Mouse (Mus musculus): ENCODE measurements around the gene Hps6. TPM values are rescaled to one million over a fixed set of nuclear protein-coding genes. Genes with fewer than 3 reads are reported as not detected.

Hps6 gene
- polyA plus RNA-seq, 1 experiment from 2014 or later = 4.0 TPM

- H3K9ac ChIP-seq (ENCODE audit: low read length) = peak overlapping the region; percentile 100
- H3K4me2 ChIP-seq (ENCODE audit: low read length) = peak overlapping the region; percentile 94
- H3K27ac ChIP-seq (replicated peaks in 1 of 2; ENCODE audit: control insufficient read depth in 1 of 2, insufficient read depth in 1 of 2, low read depth in 2 of 2, low read length in 2 of 2) = peak overlapping the region; percentile 94 to 99
- WGBS = under 1% methylated on average over 14 of the region's 14 CpGs
- no peaks in the 10 kb centered on the region for H3K27me3 ChIP-seq (ENCODE audit: control insufficient read depth, insufficient read depth, low read length)
- no peaks in the 10 kb centered on the region for H3K9me3 ChIP-seq (ENCODE audit: control insufficient read depth, low read length)
- peak; percentile 29 for ATAC-seq (ENCODE audit: insufficient number of reproducible peaks, insufficient read depth, low FRiP score, low read depth)
- peak overlapping the region; percentile 39 to 99 for H3K4me3 ChIP-seq (ENCODE audit: control insufficient read depth in 1 of 2, insufficient read depth in 1 of 2, low read depth in 1 of 2, low read length in 2 of 2)
- no peaks in the 10 kb centered on the region for H3K36me3 ChIP-seq (ENCODE audit: control insufficient read depth, insufficient read depth, low read length)
- peaks cover 54 to 78% of the 10 kb centered on the region in 2 experiments for H3K4me1 ChIP-seq (ENCODE audit: control insufficient read depth in 2 of 2, insufficient read depth in 2 of 2, low read length in 2 of 2)
Measured at GRCm38 (mm10) chr19:46041933-46042475, 38.7 kb downstream of the Hps6 start.

DNA sequence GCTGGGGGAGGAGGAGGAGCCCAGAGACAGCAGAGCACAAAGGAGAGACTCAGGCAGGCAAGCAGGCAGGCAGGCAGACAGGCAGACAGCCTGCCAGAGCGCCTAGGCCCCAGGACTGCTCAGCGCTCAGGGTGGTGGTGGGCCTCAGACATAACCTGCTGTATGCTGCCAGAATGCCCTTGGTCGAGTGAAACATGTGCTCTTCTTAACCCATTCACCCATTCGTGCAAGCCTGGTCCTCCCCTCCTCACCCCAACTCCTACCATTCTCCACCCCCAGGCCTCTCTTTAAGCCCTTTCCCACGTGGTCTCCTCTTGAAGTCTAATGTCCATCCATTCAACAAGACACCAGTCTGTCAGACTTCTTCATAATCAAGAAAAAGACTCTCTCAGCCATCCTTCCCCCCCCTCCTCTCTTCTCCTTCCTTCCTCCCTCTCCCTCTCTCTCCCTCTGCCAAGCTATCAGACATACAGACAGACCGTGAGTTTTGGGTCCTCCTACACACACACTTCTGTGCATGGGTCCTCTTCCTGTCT is 39.2 kb downstream of the Hps6 start:
- Histone ChIP-seq H3K9ac (ENCODE audit: low read length) (peak overlapping the region; percentile 100), H3K27ac (replicated peaks in 1 of 2; ENCODE audit: control insufficient read depth in 1 of 2, insufficient read depth in 1 of 2, low read depth in 2 of 2, low read length in 2 of 2) (peak overlapping the region; percentile 94 to 99), H3K4me2 (ENCODE audit: low read length) (peak overlapping the region; percentile 94), H3K4me3 (ENCODE audit: control insufficient read depth in 1 of 2, insufficient read depth in 1 of 2, low read depth in 1 of 2, low read length in 2 of 2) (peak overlapping the region; percentile 21 to 99), H3K9me3 (ENCODE audit: control insufficient read depth, low read length) (no peaks in the 10 kb centered on the region), H3K27me3 (ENCODE audit: control insufficient read depth, insufficient read depth, low read length) (no peaks in the 10 kb centered on the region), H3K36me3 (ENCODE audit: control insufficient read depth, insufficient read depth, low read length) (no peaks in the 10 kb centered on the region), H3K4me1 (ENCODE audit: control insufficient read depth in 2 of 2, insufficient read depth in 2 of 2, low read length in 2 of 2) (peaks cover 48 to 76% of the 10 kb centered on the region in 2 experiments)
- 7% methylated on average over 5 of the region's 6 CpGs for WGBS
- no peak for ATAC-seq (ENCODE audit: insufficient number of reproducible peaks, insufficient read depth, low FRiP score, low read depth)

GRCm38 (mm10) chr19:46043380-46043779 is 40.1 kb downstream of the Hps6 start:
- Histone ChIP-seq H3K27me3 (ENCODE audit: control insufficient read depth, insufficient read depth, low read length) (no peaks in the 10 kb centered on the region), H3K9ac (ENCODE audit: low read length) (peak overlapping the region; percentile 100), H3K4me3 (ENCODE audit: control insufficient read depth in 1 of 2, insufficient read depth in 1 of 2, low read depth in 1 of 2, low read length in 2 of 2) (peak overlapping the region; percentile 25 to 99), H3K4me2 (ENCODE audit: low read length) (peak overlapping the region; percentile 94), H3K27ac (replicated peaks in 1 of 2; ENCODE audit: control insufficient read depth in 1 of 2, insufficient read depth in 1 of 2, low read depth in 2 of 2, low read length in 2 of 2) (peak overlapping the region; percentile 94 to 99), H3K9me3 (ENCODE audit: control insufficient read depth, low read length) (no peaks in the 10 kb centered on the region), H3K36me3 (ENCODE audit: control insufficient read depth, insufficient read depth, low read length) (no peaks in the 10 kb centered on the region), H3K4me1 (ENCODE audit: control insufficient read depth in 2 of 2, insufficient read depth in 2 of 2, low read length in 2 of 2) (peaks cover 41 to 67% of the 10 kb centered on the region in 2 experiments)
- WGBS = 56% methylated on average over 7 of the region's 7 CpGs
- ATAC-seq (ENCODE audit: insufficient number of reproducible peaks, insufficient read depth, low FRiP score, low read depth) = no peak

DNA sequence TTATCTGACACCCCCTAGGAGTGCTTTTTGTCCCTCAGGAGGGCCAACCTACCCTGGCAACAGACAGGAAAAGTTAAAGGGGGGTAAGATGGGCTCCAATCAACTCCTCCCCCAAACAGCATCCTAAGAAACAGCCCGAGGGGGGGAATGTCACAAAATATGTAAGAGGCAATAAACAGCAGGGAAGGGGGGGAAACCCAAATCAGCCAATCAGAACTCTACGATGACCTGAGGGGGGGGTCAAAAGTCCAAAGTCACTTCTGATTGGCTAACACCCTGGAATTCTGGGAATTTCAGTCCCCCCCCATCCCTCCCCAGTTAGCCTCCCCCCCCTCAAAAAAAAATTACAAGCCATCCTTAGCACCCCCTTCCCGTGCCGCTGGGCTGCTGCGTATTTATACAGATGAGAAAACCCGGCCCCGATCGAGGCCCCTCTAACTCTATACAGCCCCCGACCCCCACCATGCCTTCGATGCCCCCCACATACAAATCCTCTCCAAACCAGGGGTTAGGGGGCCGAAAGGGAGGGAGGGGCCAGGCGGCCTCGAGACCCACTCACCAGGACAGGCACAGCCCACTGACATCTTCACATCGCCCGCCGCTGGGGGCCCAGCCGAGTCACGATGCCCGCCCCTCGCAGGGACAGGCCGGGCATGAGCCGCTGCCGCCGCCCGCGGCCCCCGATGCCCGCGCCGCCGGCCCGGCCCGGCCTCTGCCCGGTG is 41.1 kb downstream of the Hps6 start, which contains the start of gene Pprc1:
Gene Pprc1, plus strand, starts transcription at position 616 of the 722 bp plus-strand sequence.
- ATAC-seq (ENCODE audit: insufficient number of reproducible peaks, insufficient read depth, low FRiP score, low read depth) = 0 out of 2 replicates have a peak, but pooled peaks have one; percentile 0
- Histone ChIP-seq H3K4me3 (ENCODE audit: control insufficient read depth in 1 of 2, insufficient read depth in 1 of 2, low read depth in 1 of 2, low read length in 2 of 2) (peak within 1 kb of the TSS; percentile 88 to 99), H3K4me2 (ENCODE audit: low read length) (peak within 1 kb of the TSS; percentile 94), H3K36me3 (ENCODE audit: control insufficient read depth, insufficient read depth, low read length) (no peaks in the 10 kb centered on the region), H3K27me3 (ENCODE audit: control insufficient read depth, insufficient read depth, low read length) (no peaks in the 10 kb centered on the region), H3K9ac (ENCODE audit: low read length) (peak within 1 kb of the TSS; percentile 100), H3K9me3 (ENCODE audit: control insufficient read depth, low read length) (no peaks in the 10 kb centered on the region), H3K4me1 (ENCODE audit: control insufficient read depth in 2 of 2, insufficient read depth in 2 of 2, low read length in 2 of 2) (peaks cover 39 to 64% of the 10 kb centered on the region in 2 experiments), H3K27ac (replicated peaks in 1 of 2; ENCODE audit: control insufficient read depth in 1 of 2, insufficient read depth in 1 of 2, low read depth in 2 of 2, low read length in 2 of 2) (peak within 1 kb of the TSS; percentile 92 to 99)
- WGBS = under 1% methylated on average over 34 of the region's 34 CpGs

GRCm38 (mm10) chr19:46044993-46045695 is 41.8 kb downstream of the Hps6 start, which contains the start of gene Ldb1:
Gene Ldb1, minus strand, starts transcription at chr19:46045214.
- peaks cover 34 to 58% of the 10 kb centered on the region in 2 experiments for H3K4me1 ChIP-seq (ENCODE audit: control insufficient read depth in 2 of 2, insufficient read depth in 2 of 2, low read length in 2 of 2)
- peak within 1 kb of the TSS; percentile 94 for H3K4me2 ChIP-seq (ENCODE audit: low read length)
- H3K36me3 ChIP-seq (ENCODE audit: control insufficient read depth, insufficient read depth, low read length) = no peaks in the 10 kb centered on the region
- under 1% methylated on average over 79 of the region's 84 CpGs for WGBS
- H3K4me3 ChIP-seq (ENCODE audit: control insufficient read depth in 1 of 2, insufficient read depth in 1 of 2, low read depth in 1 of 2, low read length in 2 of 2) = peak within 1 kb of the TSS; percentile 88 to 99
- H3K27ac ChIP-seq (replicated peaks in 1 of 2; ENCODE audit: control insufficient read depth in 1 of 2, insufficient read depth in 1 of 2, low read depth in 2 of 2, low read length in 2 of 2) = peak within 1 kb of the TSS; percentile 92 to 99
- H3K9ac ChIP-seq (ENCODE audit: low read length) = peak within 1 kb of the TSS; percentile 100
- no peaks in the 10 kb centered on the region for H3K9me3 ChIP-seq (ENCODE audit: control insufficient read depth, low read length)
- peak; percentile 75 for ATAC-seq (ENCODE audit: insufficient number of reproducible peaks, insufficient read depth, low FRiP score, low read depth)
- H3K27me3 ChIP-seq (ENCODE audit: control insufficient read depth, insufficient read depth, low read length) = no peaks in the 10 kb centered on the region

GRCm38 (mm10) chr19:46045696-46046311 is 42.5 kb downstream of the Hps6 start:
- peak; percentile 7 for ATAC-seq (ENCODE audit: insufficient number of reproducible peaks, insufficient read depth, low FRiP score, low read depth)
- 0% methylated on average over 7 of the region's 7 CpGs for WGBS
- H3K9me3 ChIP-seq (ENCODE audit: control insufficient read depth, low read length) = no peaks in the 10 kb centered on the region
- peak overlapping the region; percentile 88 to 99 for H3K4me3 ChIP-seq (ENCODE audit: control insufficient read depth in 1 of 2, insufficient read depth in 1 of 2, low read depth in 1 of 2, low read length in 2 of 2)
- peak overlapping the region; percentile 92 to 99 for H3K27ac ChIP-seq (replicated peaks in 1 of 2; ENCODE audit: control insufficient read depth in 1 of 2, insufficient read depth in 1 of 2, low read depth in 2 of 2, low read length in 2 of 2)
- H3K27me3 ChIP-seq (ENCODE audit: control insufficient read depth, insufficient read depth, low read length) = no peaks in the 10 kb centered on the region
- peak overlapping the region; percentile 100 for H3K9ac ChIP-seq (ENCODE audit: low read length)
- peaks cover 30 to 51% of the 10 kb centered on the region in 2 experiments for H3K4me1 ChIP-seq (ENCODE audit: control insufficient read depth in 2 of 2, insufficient read depth in 2 of 2, low read length in 2 of 2)
- H3K36me3 ChIP-seq (ENCODE audit: control insufficient read depth, insufficient read depth, low read length) = no peaks in the 10 kb centered on the region
- H3K4me2 ChIP-seq (ENCODE audit: low read length) = peak overlapping the region; percentile 94

DNA sequence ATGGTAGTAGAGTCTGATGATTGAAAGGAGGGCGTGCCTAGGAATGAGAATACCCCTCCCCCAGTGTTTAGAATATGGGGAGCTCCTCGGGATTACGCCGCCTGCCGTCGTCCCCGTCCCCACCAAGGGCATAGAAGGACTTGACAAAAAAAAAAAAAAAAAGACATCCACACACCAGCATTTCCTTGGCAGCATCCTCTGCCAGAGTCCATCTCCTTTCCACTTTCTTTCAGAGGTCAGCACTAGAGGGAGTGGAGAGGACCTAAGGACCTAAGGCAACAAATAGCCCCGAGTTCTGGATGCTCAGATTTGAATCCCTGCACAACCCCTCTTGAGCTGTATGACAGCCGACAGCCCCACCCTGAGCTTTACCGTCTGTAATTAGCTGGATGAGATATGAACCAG is 43.3 kb downstream of the Hps6 start:
- WGBS = 6% methylated on average over 10 of the region's 10 CpGs
- H3K36me3 ChIP-seq (ENCODE audit: control insufficient read depth, insufficient read depth, low read length) = no peaks in the 10 kb centered on the region
- H3K27ac ChIP-seq (replicated peaks in 1 of 2; ENCODE audit: control insufficient read depth in 1 of 2, insufficient read depth in 1 of 2, low read depth in 2 of 2, low read length in 2 of 2) = peak overlapping the region in 1 of 2 experiments; percentile 99; a peak in 2 of 4 replicates
- no peak overlapping the region for H3K4me3 ChIP-seq (ENCODE audit: control insufficient read depth in 1 of 2, insufficient read depth in 1 of 2, low read depth in 1 of 2, low read length in 2 of 2)
- H3K4me1 ChIP-seq (ENCODE audit: control insufficient read depth in 2 of 2, insufficient read depth in 2 of 2, low read length in 2 of 2) = peaks cover 22 to 43% of the 10 kb centered on the region in 2 experiments
- ATAC-seq (ENCODE audit: insufficient number of reproducible peaks, insufficient read depth, low FRiP score, low read depth) = no peak
- H3K9ac ChIP-seq (ENCODE audit: low read length) = no peak overlapping the region
- no peaks in the 10 kb centered on the region for H3K27me3 ChIP-seq (ENCODE audit: control insufficient read depth, insufficient read depth, low read length)
- H3K4me2 ChIP-seq (ENCODE audit: low read length) = peak overlapping the region; percentile 94
- no peaks in the 10 kb centered on the region for H3K9me3 ChIP-seq (ENCODE audit: control insufficient read depth, low read length)
